Mouse (Mus musculus) A20 (cell line): ENCODE data around the gene Tmem114.
A peak's percentile ranks its signal among the peaks of the same experiment; 100 is the strongest.

ENCODE experiments used
- DNase-seq: peaks from one replicate; pipeline ENCODE4 v3.0.0-alpha.2; 2011; ENCODE audit warnings: low read depth, low spot score

Tmem114 gene

GRCm38 (mm10) chr16:8424971-8425330 is at the start of gene Tmem114:
TSS of gene Tmem114 (minus strand) at chr16:8425136.
- DNase-seq: no peak

- DNase-seq: peak; percentile 94
These were observed 45.9 kb upstream of the Tmem114 start, which contains the start of gene Mettl22 for GRCm38 (mm10) chr16:8470603-8471481. TSS of gene Mettl22 (plus strand) at chr16:8470788.

GRCm38 (mm10) chr16:8470132-8470531 is 45.2 kb upstream of the Tmem114 start:
- no peak for DNase-seq

- peak; percentile 60 for DNase-seq
These were observed 34.2 kb upstream of the Tmem114 start for GRCm38 (mm10) chr16:8459098-8459497.

- DNase-seq: no peak
These were observed 33.5 kb upstream of the Tmem114 start for GRCm38 (mm10) chr16:8458391-8458790.

GRCm38 (mm10) chr16:8455221-8455620 is 30.3 kb upstream of the Tmem114 start:
- DNase-seq: no peak

GRCm38 (mm10) chr16:8453301-8453700 is 28.4 kb upstream of the Tmem114 start:
- no peak for DNase-seq

- no peak for DNase-seq
These were observed 21.3 kb upstream of the Tmem114 start for GRCm38 (mm10) chr16:8446256-8446655.

- no peak for DNase-seq
These were observed 20.0 kb upstream of the Tmem114 start for GRCm38 (mm10) chr16:8444911-8445310.

- no peak for DNase-seq
These were observed 7.7 kb upstream of the Tmem114 start for GRCm38 (mm10) chr16:8432616-8433015.

GRCm38 (mm10) chr16:8429531-8429930 is 4.6 kb upstream of the Tmem114 start:
- DNase-seq: no peak

- DNase-seq: no peak
These were observed 800 bp upstream of the Tmem114 start for GRCm38 (mm10) chr16:8425736-8426135.

GRCm38 (mm10) chr16:8424161-8424970 is 570 bp downstream of the Tmem114 start:
- no peak for DNase-seq

- no peak for DNase-seq
These were observed 1.3 kb downstream of the Tmem114 start for GRCm38 (mm10) chr16:8423626-8424114.

GRCm38 (mm10) chr16:8420842-8421241 is 4.1 kb downstream of the Tmem114 start:
- no peak for DNase-seq

- DNase-seq: no peak
These were observed 4.6 kb downstream of the Tmem114 start for GRCm38 (mm10) chr16:8420381-8420780.

- DNase-seq: no peak
These were observed 5.3 kb downstream of the Tmem114 start for GRCm38 (mm10) chr16:8419666-8420065.

GRCm38 (mm10) chr16:8418126-8418525 is 6.8 kb downstream of the Tmem114 start:
- DNase-seq: no peak

GRCm38 (mm10) chr16:8417011-8417720 is 7.8 kb downstream of the Tmem114 start:
- no peak for DNase-seq

- DNase-seq: no peak
These were observed 8.9 kb downstream of the Tmem114 start for GRCm38 (mm10) chr16:8415996-8416395.

- no peak for DNase-seq
These were observed 11.5 kb downstream of the Tmem114 start for GRCm38 (mm10) chr16:8413441-8413840.

GRCm38 (mm10) chr16:8412213-8412612 is 12.7 kb downstream of the Tmem114 start:
- peak; percentile 78 for DNase-seq
